Mouse (Mus musculus) liver, adult 2 months (tissue): ENCODE results near the gene Peli2. TPM values are rescaled to one million over a fixed set of nuclear protein-coding genes. Genes with fewer than 3 reads are reported as not detected.

Source experiments
- DNase-seq: peaks from one replicate; pipeline ENCODE4 v3.0.0-alpha.2; 2011; ENCODE audit warnings: low read depth, low spot score; ENCODE audit errors: extremely low read depth
- H3K27ac ChIP-seq: fragments of 200-500 bp; replicated peaks from 2 replicates; pipeline ENCODE4 v1.5.1; 2012; ENCODE audit warnings: low read depth, mild to moderate bottlenecking, control low read depth, inconsistent platforms, low read length; ENCODE audit not compliant: insufficient read depth
- H3K27me3 ChIP-seq: fragments of 200-500 bp; 2 replicates; pipeline ENCODE4 v1.6.1; 2012; ENCODE audit warnings: mild to moderate bottlenecking, moderate library complexity, low read length, inconsistent platforms; ENCODE audit not compliant: control insufficient read depth, insufficient read depth
- H3K36me3 ChIP-seq: fragments of 200-500 bp; 2 replicates; pipeline ENCODE4 v1.6.1; 2012; ENCODE audit warnings: low read length, inconsistent platforms; ENCODE audit not compliant: control insufficient read depth, insufficient read depth
- H3K4me1 ChIP-seq: fragments of 200-500 bp; 2 replicates; pipeline ENCODE4 v1.6.1; 2011; ENCODE audit warnings: low read length; ENCODE audit not compliant: control insufficient read depth, insufficient read depth
- H3K4me3 ChIP-seq: fragments of 200-500 bp; 2 replicates; pipeline ENCODE4 v1.5.1; 2011; ENCODE audit warnings: low read depth, mild to moderate bottlenecking, control low read depth, low read length, moderate library complexity; ENCODE audit not compliant: insufficient read depth
- H3K79me2 ChIP-seq: fragments of 200-500 bp; 2 replicates; pipeline ENCODE4 v1.6.1; 2012; ENCODE audit warnings: inconsistent platforms, mild to moderate bottlenecking, low read length, moderate library complexity; ENCODE audit not compliant: control insufficient read depth, insufficient read depth
- H3K9ac ChIP-seq: fragments of 200-500 bp; 2 replicates; pipeline ENCODE4 v1.6.1; 2012; ENCODE audit warnings: low read depth, mild to moderate bottlenecking, control low read depth, inconsistent platforms, low read length
- CTCF ChIP-seq: fragments of 200-500 bp; IDR thresholded peaks from 2 replicates; pipeline ENCODE4 v1.5.1; 2011; ENCODE audit warnings: low read depth, low read length, control low read depth
- POLR2A ChIP-seq: fragments of 200-500 bp; IDR thresholded peaks from 2 replicates; pipeline ENCODE4 v1.6.1; 2011; ENCODE audit warnings: low read length, control low read depth; ENCODE audit not compliant: insufficient read depth; ENCODE audit errors: extremely low read depth
- WGBS: fragments of 180-500 bp; shearing (Covaris S2); methylation state at CpG from one replicate; pipeline ENCODE4 v1.1.7; 2018; 5-methylcytosine and 5-hydroxymethylcytosine counted together
- polyA plus RNA-seq: library from polyadenylated mRNA; depleted of rRNA; stranded (reverse); fragments of >200 nt; gene quantifications from 2 replicates; pipeline ENCODE4 v1.2.3, GENCODE M21; 2012
- total RNA-seq: library from RNA; depleted of rRNA; stranded (reverse); fragments of >200 nt; gene quantifications from 2 replicates; pipeline ENCODE4 v1.2.3, GENCODE M21; 2014

The Peli2 gene
- total and polyA plus RNA-seq, 2 experiments = 12.7 to 14.7 TPM

DNA sequence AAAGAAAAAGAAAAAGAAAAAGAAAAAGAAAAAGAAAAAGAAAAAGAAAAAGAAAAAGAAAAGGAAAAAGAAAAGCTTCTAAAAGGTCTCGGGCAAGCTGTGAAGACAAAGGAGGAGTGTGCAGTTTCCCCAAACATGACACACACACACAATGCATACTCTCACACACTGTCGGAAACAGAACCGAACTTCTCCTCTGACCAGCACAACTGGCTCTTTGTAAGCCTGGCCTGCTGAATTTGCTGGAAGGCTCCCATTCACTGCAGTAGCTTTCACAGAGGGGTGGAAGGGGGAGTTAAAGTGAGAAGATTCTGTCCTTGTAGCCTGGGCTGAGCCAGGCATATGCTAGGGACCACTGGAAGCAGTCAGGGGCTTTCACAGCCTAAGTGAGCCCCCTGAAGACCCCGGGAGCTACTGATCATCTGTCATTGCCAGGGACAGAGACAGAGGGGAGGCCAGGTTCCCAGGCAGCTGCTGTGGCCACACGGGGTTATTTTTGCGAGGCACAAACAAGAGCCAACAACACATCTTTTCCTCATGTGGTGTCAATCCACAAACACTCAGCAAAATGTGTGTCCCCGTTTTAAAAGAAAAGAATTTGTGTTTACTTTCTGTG is 33.8 kb upstream of the Peli2 start:
- DNase-seq = no peak
- H3K4me1 ChIP-seq = no peaks in the 10 kb centered on the region
- TF ChIP-seq POLR2A (no peak), CTCF (no peak)
- H3K27ac ChIP-seq = no peak overlapping the region
- H3K4me3 ChIP-seq = no peak overlapping the region
- 75% methylated on average over 7 of the region's 7 CpGs for WGBS
- H3K36me3 ChIP-seq = no peaks in the 10 kb centered on the region
- no peak overlapping the region for H3K9ac ChIP-seq
- H3K79me2 ChIP-seq = no peaks in the 10 kb centered on the region
- H3K27me3 ChIP-seq = no peaks in the 10 kb centered on the region

DNA sequence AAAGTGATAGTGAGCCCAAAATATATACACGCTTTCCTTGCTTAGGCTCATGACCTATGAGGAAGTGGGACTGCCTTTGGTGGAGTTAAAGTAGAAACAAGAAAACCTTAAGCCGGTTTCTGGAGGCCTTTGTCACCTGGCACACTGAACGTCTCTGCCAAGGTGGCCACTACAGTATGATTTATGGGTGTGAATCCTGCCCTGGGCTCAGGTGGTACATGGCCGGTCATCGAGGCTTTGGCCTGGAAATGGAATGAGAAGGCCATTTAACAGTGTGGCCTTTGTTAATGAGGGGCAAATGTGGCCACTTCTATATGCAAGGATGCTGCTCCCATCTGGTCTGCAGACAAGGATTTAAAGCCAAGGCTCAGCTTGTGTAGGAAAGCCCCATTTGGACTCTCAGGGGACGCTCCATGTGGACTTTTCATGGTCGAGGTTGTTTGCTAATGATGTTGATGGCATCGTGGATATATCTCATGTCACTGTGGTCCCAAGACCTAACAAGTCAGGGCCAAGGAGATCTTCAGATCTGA is 33.3 kb upstream of the Peli2 start:
- Histone ChIP-seq H3K9ac (no peak overlapping the region), H3K27ac (no peak overlapping the region), H3K4me3 (no peak overlapping the region), H3K4me1 (no peaks in the 10 kb centered on the region), H3K27me3 (no peaks in the 10 kb centered on the region), H3K36me3 (no peaks in the 10 kb centered on the region), H3K79me2 (no peaks in the 10 kb centered on the region)
- TF ChIP-seq CTCF (no peak), POLR2A (no peak)
- 86% methylated on average over 8 of the region's 8 CpGs for WGBS
- no peak for DNase-seq

DNA sequence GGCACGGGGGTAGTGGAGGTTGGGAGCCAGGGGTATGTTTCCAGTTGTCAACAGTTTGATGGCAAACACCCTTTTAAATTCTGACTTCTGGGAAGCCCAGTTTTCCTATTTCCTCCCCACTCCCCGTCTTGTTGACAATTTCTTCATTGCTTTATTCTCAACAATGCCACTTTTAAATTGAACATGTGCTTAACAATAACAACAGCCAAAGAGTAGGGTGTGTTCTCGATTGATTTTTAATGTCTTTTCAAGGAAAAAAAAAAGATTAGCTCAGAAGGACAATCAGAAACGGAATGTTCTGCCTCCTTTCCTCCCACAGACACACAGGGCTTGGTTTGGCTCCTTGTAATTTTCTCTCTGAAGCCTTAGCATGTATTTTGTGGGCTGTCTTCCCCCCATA is 30.2 kb upstream of the Peli2 start:
- H3K4me1 ChIP-seq = no peaks in the 10 kb centered on the region
- no peaks in the 10 kb centered on the region for H3K79me2 ChIP-seq
- H3K36me3 ChIP-seq = no peaks in the 10 kb centered on the region
- DNase-seq = no peak
- no peaks in the 10 kb centered on the region for H3K27me3 ChIP-seq
- TF ChIP-seq POLR2A = no peak
- TF ChIP-seq CTCF = no peak
- H3K4me3 ChIP-seq = no peak overlapping the region
- no peak overlapping the region for H3K27ac ChIP-seq
- H3K9ac ChIP-seq = no peak overlapping the region
- WGBS = 63% methylated on average over 4 of the region's 4 CpGs

DNA sequence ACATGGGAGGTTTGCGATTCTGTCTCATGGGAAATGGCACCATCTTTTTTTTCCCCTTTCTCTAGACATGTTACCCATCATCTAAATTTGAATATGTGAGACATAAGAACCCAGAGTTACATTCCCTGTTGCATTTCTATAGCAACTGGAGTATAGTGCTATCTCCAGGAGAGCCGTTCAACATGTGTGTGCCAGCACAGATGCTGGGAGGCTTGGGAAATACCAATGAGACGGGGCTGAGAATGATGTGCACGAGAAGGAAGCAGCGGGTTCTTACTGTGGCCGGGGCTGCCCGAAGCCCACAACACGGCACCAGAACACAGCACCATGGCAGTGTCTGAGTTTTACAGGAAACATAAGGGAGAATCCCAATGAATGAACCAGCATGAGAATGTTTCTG is 29.5 kb upstream of the Peli2 start:
- DNase-seq = no peak
- H3K79me2 ChIP-seq = no peaks in the 10 kb centered on the region
- no peak overlapping the region for H3K27ac ChIP-seq
- WGBS = 91% methylated on average over 8 of the region's 8 CpGs
- no peak overlapping the region for H3K4me3 ChIP-seq
- H3K4me1 ChIP-seq = no peaks in the 10 kb centered on the region
- H3K9ac ChIP-seq = no peak overlapping the region
- TF ChIP-seq POLR2A (no peak), CTCF (no peak)
- no peaks in the 10 kb centered on the region for H3K36me3 ChIP-seq
- H3K27me3 ChIP-seq = no peaks in the 10 kb centered on the region

DNA sequence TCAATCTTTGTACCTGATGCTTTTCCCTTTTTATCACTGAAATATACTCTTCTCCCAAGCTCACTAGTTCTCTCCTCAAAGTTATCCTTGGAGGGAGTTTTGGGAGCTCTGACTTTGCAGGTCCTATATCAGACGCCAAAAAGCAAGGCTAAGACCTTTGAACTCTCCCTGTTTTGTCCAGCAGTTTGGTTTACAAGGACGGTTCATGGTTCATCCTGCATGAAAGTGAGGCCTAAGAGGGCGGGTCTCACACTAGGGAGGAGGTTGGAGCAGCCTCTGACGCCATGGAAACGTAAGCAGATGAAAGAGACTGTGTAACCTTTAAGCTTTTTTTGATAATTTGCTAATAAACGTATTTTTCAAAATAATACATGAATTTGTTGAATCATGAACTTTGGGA is 22.4 kb upstream of the Peli2 start:
- peak; percentile 96 for DNase-seq
- Histone ChIP-seq H3K27ac (no peak overlapping the region), H3K9ac (no peak overlapping the region), H3K27me3 (no peaks in the 10 kb centered on the region), H3K36me3 (no peaks in the 10 kb centered on the region), H3K79me2 (no peaks in the 10 kb centered on the region), H3K4me1 (peaks cover 3% of the 10 kb centered on the region), H3K4me3 (no peak overlapping the region)
- TF ChIP-seq POLR2A = no peak
- no peak for TF ChIP-seq CTCF
- WGBS = 16% methylated on average over 6 of the region's 6 CpGs

DNA sequence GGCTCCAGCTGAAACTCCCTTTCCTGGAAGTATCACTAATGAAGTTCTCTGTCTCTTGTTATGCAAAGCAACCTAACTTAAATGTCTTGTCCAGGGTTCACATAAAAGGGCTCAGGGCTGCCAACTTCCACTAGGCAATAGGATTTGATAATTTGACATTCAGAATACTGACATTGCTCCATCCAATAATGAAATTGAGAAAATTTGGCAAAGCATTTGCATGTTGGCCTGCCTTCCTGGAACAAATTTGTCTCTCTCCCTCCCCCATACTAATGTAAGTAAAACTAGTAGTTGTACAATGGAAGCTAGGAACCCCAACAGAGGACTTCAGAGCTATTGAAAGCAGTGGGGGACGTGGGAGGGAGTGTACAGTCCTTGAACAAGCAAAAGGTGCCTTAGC is 21.3 kb upstream of the Peli2 start:
- Histone ChIP-seq H3K27ac (peak overlapping the region; percentile 85), H3K27me3 (no peaks in the 10 kb centered on the region), H3K4me3 (no peak overlapping the region), H3K4me1 (peaks cover 3% of the 10 kb centered on the region), H3K9ac (no peak overlapping the region), H3K36me3 (no peaks in the 10 kb centered on the region), H3K79me2 (no peaks in the 10 kb centered on the region)
- TF ChIP-seq POLR2A (no peak), CTCF (no peak)
- WGBS = 18% methylated on average over 1 of the region's 1 CpGs
- DNase-seq = peak; percentile 75
